Mouse (Mus musculus) E14TG2a.4 (cell line): Measurements from ENCODE around the gene H2-T3.

Experiments
- CTCF ChIP-seq: conservative IDR thresholded peaks from 2 replicates; pipeline ENCODE4 v1.5.1; 2014; ENCODE audit warnings: low read length
- NANOG ChIP-seq: IDR thresholded peaks from 2 replicates; pipeline ENCODE4 v1.6.1; 2014; ENCODE audit warnings: borderline replicate concordance, low read length, mixed read lengths
- POU5F1 ChIP-seq: IDR thresholded peaks from 2 replicates; pipeline ENCODE4 v1.6.1; 2014; ENCODE audit warnings: low read length, borderline replicate concordance

GRCm38 (mm10) chr17:36225231-36225824, 35.2 kb upstream of the H2-T3 start:
- no peak for TF ChIP-seq CTCF
- no peak for TF ChIP-seq POU5F1
- no peak for TF ChIP-seq NANOG
